Mouse (Mus musculus) left cerebral cortex, postnatal 25 days (tissue): Measurements from ENCODE around the gene Pik3r3. TPM values are rescaled to one million over a fixed set of nuclear protein-coding genes. Genes with fewer than 3 reads are reported as not detected.
"Not testable (repeated sequence)": the region's sequence is repeated elsewhere in the genome, so short reads cannot be mapped to it uniquely, and the experiment has no call there.

Experiments used
- DNase-seq, 2 experiments: peaks; one replicate each; pipeline ENCODE4 v3.0.0; 2022; ENCODE audit warnings: low spot score in 2 of 2, mixed read lengths in 1 of 2
- intact Hi-C: fragments of 180-260 bp; cut with DNase I; formaldehyde crosslinking; loops from one replicate; pipeline ENCODE4 v1.15.1; 2025
- total RNA-seq, 2 experiments: library from RNA; stranded (reverse); gene quantifications; 2 replicates each; pipeline ENCODE4 v1.2.3; 2021

Pik3r3 gene
- total RNA-seq, 2 experiments from 2014 or later, result 37.7 to 44.0 TPM

DNA sequence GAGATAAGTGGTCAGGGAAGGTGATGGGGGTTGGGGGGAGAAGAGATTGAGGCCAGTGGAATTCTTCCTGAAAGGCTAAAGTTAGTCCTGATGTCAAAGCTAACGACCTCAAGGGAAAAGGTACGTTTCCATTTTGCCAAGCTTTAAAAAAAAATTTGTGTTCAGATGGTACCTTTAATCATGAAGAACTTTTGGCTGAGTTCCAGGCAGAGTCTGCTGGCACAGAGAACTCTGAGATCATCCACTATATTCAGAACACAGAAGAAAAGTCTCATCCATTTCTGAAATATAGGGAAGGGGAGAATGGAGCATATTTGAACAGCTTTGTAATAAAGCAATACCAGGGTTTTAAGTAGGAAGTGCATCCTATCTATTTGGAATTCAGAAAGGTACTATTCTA is 4.4 kb upstream of the Pik3r3 start:
- intact Hi-C loops, result no loop called here
- peak in 1 of 2 experiments; percentile 18 for DNase-seq

DNA sequence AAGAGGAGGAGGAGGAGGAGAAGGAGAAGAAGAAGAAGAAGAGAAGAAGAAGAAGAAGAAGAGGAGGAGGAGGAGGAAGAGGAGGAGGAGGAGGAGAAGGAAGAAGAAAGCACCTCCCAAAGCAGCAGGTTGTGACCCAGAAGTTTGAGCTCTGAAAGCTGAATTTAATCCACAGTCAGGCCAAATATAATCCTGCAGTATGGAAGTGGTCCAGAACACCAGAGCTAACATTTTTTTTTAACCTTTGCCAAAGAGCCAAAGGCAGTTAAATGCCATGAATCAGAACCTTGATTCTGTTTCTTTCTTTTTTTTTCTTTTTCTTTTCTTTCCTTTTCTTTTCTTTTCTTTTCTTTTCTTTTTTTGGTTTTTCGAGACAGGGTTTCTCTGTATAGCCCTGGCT is 3.8 kb upstream of the Pik3r3 start:
- intact Hi-C loops, result not testable (repeated sequence)

DNA sequence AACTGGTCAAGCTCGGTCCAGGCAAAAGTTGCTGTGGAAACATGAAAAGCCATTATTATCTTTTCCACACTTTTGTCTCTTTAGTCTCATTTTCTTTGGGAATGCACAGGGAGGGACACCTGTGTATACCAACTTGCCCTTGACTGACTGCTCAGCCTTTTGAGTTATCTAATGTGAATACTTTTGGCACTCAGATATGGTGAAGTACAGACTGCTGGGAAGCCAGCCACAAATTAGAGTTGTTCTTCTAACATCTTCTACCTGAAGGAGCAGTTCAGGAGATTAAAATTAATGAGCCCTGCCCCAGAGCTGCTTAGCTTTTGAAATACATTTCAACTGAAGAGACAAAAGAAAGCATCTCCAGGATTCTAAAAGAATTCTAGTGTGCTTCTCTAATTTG is 2.4 kb upstream of the Pik3r3 start:
- no peak for DNase-seq
- intact Hi-C loops, result no loop called here

More for the DNA sequence above, 3.8 kb upstream of the Pik3r3 start:
- not testable (repeated sequence) for DNase-seq

DNA sequence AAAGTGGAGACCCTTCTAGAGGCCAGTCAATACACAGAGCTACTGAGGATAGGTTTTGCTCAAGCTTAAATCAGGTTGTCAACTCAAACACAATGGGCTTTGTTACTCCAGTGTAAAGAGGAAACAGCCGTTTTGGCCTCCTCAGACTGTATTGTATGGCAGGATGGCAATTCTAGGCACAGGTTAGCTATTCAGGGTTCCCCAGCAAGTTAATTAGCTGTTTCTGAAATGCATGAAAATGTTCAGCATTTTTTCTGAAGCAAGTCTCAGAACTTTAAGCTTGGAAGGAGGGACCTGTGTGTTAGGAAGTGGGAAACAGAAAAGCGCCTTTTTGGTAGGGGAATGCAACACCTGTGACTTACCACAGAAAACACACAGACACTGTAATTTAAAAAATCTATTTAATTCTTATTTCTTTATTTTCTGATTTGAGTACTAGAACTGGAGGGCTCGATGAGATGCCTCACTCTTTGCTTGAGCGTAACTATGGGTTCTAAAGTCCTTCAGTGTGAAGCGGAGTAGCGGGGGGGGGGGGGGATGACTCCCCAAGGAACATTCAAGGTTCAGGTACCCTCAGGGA is 1.3 kb upstream of the Pik3r3 start:
- intact Hi-C loops, result loop anchor here (2.0 to 5.0 kb wide), 2 partner anchors 59 to 337 kb away; partner anchors contain the start of genes Gpbp1l1 and Tmem69
- DNase-seq, result no peak

DNA sequence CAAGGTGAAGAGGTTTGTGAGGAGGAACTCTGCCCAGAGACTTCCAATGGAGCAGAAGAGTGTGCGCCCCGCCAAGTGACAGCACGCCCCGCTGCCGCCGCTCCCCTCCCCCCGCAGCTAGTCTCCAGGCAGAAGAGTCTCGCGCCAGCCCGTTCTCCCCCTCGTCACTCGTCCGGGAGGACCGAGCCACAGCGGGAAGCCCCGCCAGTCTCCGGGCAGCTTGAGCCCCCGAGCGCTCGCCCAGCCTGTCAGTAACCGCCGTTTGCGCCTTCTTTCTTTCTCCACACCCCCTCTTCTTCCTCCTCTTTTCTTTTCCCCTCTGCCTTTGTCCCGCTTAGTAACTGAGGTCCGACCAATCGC is 658 bp upstream of the Pik3r3 start:
- intact Hi-C loops, result loop anchor here (1.0 to 5.0 kb wide), 3 partner anchors 44 to 337 kb away; partner anchors contain the start of genes Gpbp1l1 and Tmem69
- DNase-seq, result no peak

DNA sequence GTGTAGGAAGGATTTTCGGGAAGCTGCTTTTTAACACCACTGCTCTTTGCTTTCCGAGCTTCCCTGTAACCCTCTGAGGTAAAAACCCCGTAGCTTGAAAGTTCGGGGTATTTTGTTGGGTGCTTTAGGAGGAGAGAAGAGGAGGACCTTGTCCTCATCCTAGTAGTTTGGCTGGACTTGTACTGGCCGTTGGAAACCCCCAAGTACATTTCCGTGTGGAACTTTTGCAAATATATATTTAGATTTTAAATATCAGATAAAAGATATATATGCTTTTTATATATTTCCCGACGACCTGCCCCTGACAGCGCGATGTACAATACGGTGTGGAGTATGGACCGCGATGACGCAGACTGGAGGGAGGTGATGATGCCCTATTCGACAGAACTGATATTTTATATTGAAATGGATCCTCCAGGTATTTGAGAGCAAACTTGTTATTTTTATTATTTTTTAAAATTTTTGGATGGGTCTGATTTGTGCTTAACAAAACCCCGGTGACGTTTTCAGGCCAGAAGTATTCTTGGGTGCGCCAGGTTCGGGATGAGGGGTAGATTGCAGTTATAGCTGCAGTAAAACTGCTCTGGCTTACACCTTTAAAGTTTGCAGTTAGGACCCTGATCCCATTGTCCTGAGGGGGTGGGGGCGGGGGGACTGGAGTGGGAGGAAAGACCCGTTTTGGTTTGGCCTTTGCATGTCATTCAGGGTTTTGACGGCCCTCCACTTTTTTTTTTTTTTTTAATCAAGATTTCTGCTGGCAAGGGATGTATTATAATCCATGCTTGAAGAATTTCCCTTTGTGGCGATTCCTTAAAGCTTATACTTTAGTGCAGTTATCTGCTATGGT is 801 bp downstream of the Pik3r3 start:
- peak; percentile 34 to 37 for DNase-seq
- intact Hi-C loops, result loop anchor here (1.0 to 5.0 kb wide), 3 partner anchors 46 to 335 kb away; partner anchors contain the start of genes Gpbp1l1 and Tmem69

DNA sequence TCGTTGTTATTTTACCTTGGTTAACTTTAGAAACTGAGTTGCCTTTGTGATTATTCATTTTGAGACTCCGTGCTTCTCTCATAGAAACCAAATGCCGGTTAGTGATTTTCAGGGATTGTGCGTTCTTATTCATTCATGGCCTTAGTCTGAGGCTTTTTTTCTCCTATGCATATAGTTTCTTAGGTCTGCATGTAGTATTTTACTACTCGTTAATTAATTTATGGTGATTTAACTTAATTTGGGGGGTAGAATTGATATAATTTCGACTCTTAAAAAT is 1.4 kb downstream of the Pik3r3 start:
- intact Hi-C loops, result loop anchor here (5.0 kb wide), 1 partner anchor 335 kb away; the partner anchor contains the start of genes Gpbp1l1 and Tmem69
- DNase-seq, result no peak

DNA sequence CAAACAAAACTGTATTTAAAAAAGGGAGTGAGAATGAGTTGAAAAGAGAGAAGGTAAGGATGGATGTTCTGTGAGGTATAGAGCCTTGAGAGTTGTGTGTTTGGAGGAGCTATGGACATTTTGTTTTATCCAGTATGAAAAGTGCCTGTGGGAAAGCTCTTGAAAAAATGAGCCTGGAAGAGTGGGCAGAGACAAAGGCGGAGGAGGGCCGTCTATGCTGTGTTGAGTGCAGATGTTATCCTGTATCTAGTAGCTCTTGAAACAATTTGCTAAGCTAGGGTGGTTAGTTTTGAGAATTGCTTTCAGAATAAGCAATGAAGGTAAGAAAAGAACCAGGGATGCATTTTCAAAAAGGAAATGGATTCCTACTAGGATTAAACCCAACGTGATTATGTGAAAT is 22.0 kb downstream of the Pik3r3 start:
- intact Hi-C loops, result no loop called here
- peak in 1 of 2 experiments; percentile 75 for DNase-seq

DNA sequence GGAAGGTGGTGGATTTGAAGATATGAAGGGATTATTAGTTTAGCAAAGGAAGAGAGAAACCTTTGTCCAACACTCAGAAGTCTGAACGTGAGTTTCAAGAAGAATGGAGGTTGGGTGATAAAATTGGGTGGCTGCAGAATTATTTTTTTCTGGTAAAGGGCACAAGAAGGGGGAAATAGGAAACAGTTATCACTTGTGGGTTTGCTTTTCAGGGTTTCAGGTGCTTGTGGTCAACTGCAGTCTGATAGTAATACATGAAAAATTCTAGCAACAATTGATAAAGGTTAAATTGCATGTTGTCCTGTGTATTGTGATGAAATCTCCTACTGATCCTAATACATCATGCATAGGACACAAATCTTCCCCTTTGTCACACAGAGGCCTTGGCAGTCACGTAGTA is 22.8 kb downstream of the Pik3r3 start:
- intact Hi-C loops, result no loop called here
- no peak for DNase-seq

DNA sequence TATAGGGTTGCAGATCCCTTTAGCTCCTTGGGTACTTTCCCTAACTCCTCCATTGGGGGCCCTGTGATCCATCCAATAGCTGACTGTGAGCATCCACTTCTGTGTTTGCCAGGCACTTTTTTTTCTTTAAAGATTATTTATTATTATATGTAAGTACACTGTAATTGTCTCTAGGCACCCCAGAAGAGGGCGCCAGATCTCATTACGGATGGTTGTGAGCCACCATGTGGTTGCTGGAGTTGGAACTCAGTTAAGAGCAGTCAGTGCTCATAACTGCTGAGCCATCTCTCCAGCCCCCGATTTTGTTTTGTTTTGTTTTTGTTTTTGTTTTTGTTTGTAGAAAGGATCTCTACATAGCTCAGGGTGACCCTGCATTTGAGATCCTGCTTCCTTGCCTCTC is 24.5 kb downstream of the Pik3r3 start:
- intact Hi-C loops, DNase-seq: not testable (repeated sequence)

DNA sequence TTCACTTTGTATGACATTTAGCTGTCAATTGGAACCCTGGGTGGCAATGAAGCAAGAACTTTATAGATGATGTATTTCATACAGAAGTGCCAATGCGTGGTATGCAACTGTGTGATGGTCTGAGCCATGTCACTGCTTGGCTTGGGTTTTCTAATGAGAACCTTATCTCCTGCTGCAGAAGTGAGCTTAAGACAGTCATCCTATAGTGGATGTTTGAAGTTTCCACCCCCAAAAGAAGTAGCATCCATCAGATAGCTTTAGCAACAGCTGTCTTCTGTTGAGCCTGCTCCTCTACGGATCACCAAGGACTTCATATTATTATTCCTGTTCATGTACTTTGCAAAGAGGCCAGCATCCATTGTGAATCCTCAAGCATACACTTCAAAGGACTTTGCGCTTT is 28.6 kb downstream of the Pik3r3 start:
- intact Hi-C loops, result no loop called here
- no peak for DNase-seq

DNA sequence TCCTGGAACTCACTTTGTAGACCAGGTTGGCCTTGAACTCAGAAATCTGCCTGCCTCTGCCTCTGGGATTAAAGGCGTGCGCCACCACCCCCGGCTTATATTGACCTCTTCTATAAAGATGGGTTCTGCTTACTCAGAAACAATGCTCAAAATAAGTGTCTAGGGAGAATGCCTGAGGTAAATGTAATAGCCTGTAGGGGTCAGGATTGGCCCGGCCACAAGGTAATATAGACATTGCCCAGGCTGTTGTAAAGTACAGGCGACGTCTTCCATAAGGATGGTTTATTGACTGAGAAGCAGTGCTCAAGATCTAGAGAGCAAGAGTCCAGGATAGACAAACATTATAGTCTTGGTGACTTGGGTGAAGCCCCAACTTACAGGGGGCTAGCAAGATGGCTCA is 46.8 kb downstream of the Pik3r3 start:
- intact Hi-C loops, result no loop called here
- no peak for DNase-seq

DNA sequence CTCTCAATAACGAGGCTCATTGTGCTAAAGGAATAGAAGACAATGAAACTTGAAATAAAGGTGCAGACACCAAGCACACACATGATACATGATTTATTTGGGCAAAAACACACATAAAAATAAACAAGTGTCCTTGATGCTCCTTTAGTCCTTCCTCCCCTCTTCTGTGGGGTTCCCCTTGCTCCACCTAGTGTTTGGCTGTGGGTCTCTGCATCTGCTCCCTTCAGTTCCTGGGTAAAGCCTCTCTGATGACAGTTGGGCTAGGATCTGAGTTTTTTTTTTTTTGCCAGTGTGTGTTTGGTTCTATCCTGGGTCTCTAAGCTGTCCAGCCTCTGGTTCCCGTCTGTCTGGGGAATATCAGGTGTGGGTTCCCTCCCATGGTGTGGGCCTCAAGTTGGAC is 60.8 kb downstream of the Pik3r3 start:
- no peak for DNase-seq
- intact Hi-C loops, result loop anchor here (2.0 kb wide), 1 partner anchor 113 kb away; no protein-coding TSS in a partner anchor

DNA sequence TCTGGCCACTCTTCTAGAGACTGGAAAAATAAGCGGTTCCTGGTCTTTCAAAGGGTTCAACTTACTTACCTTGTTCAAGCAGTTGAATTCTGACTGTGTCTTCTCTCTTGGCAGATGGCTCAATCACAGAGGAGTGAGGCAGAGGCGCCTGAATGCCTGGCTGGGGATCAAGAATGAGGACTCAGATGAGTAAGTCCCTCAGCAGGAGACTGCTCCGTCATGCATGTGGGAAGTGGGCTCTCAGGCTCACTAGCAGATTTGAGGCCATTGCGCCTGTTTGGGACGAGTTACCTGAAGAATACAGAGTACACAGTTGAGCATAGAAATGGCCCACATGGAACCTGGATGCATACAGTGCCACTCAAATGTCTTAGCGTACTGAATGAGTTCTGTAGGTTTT is 70.1 kb downstream of the Pik3r3 start:
- DNase-seq, result peak in 1 of 2 experiments; percentile 89
- intact Hi-C loops, result no loop called here

DNA sequence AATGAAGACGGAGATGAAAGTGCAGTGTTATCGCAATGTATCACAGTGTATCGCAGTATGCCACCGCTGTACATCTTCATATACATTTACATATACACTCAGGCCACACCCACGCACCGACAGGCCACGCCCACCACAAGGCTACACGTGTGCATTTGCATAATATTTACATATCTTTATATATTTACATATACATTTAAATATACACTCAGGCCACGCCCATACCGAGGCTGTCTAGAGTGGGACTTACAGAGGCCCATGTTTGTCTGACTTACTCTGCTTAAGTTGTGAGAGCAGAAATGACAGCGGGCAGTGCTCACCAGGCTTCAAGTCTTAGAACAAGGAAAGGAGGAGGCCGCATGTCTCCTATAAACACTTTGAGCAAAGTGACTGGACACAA is 71.9 kb downstream of the Pik3r3 start:
- intact Hi-C loops, result no loop called here
- no peak for DNase-seq

DNA sequence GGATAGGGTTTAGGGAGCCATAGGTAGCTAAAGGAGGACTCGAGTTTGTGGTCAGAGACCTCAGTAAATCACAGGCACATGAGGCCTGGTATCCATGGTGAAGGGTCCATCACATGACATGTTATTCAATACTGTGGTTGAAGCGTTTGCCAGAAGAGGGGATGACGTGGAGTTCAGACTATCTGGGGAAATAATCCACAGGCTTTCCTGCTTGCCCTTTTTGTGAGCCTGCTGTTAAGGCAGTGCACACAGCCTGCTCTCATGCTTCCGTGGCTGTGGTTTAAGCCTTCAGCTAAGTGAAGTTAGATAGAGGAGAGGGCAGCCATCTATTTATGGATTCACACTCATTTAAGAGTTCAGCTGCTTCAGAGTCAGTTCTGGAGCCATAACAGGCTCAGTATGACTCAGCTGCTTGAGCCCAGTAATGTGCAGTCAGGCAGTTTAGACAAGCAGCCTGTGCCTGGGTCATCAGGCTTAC is 79.5 kb downstream of the Pik3r3 start:
- DNase-seq, result peak in 1 of 2 experiments; percentile 48
- intact Hi-C loops, result no loop called here

DNA sequence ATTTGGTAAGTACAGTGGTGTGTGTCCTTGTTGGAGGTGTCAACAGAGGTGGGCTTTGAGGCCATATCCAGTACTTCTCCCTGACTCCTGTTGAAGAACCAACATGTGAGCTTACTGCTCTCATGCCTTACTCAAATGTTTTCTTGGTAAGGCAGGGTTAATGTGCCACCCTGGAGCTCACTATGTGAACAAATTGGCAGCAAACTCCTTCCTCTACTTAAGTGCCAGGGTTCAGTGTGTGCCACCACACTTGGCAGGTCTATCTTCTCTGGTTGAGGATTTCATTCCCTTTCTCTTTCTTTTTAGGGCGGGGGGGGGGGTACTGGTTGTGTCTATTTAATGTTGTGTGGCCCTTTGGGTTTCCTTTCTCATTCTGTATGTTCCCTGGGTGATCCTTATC is 83.1 kb downstream of the Pik3r3 start:
- DNase-seq, result no peak
- intact Hi-C loops, result no loop called here

DNA sequence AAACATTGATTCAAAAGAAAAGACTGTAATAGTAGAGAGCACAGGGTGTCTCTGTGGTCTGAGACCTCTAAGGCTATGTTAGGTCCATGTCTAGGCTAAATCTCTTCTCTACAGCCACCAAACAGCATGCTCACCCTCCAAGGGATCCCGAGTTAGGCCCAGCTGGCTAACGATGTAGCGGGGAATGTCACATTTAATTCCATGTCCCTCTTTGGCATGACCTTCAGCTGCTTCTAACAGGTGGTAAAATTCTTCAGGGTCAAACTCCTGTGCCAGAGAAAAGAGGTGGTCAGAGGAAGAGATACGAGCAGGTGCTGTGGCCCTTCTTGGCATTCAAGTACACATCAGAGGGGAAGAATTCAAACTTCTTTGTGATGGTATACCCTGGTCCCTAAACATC is 96.2 kb downstream of the Pik3r3 start:
- no peak for DNase-seq
- intact Hi-C loops, result no loop called here

DNA sequence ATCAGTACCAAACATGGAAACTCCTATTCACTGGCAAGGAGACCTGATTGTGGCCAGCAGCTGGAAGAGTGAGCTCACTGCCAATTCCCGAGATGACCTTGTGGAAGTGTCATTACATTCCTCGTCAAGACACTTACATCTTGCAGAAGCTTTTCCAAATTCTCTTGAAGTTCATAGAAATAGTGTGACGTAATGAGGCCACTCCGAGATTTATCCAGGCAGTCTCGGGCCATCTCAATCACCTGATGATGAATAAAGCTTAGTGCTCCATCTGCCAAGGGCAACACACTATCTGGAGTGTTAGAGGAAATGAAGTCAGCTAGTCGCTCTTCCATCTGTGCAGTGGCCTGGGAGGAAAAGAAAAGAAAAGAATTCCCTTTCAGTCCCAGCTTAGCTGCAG is 100.7 kb downstream of the Pik3r3 start:
- intact Hi-C loops, result no loop called here

DNA sequence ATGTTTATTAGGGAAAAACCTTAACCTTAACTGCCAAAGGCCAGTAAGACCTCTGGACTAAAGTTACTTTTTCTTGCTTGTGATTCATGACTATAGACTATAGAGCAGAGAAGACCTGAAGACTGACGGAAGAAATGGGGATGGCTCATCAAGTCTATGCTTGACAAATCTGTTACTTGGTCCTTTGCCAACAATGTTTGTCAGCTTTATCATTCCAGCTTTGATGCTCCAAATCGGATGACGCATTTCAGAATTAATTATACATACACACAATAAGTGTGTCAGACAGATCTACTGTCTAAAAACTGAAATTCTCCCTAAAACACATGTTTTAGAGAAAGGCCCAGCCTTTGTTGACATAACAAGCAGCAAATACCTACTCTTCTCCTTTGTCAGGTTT is 107.8 kb downstream of the Pik3r3 start:
- intact Hi-C loops, result no loop called here
- no peak for DNase-seq

More for the DNA sequence above, 100.7 kb downstream of the Pik3r3 start:
- peak in 1 of 2 experiments; percentile 24 for DNase-seq

DNA sequence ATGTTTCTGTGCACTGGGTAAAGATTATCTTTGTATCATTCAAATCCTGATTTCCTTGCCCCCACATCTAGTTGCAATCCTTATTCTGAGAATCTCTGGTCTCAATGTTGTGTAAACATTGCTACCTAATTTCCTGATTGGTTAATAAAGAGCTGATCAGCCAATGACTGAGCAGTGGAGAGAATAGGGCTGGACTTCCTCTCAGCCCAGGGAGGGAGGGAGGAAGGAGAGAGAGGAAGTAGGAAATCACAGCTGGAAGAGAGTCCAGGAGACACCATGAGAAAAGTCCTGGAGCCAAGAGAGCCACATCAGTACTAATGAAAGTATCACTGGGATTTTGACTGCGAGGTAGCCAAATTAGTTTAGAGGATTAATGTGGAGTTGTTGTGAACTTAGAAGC is 114.9 kb downstream of the Pik3r3 start:
- DNase-seq, result no peak
- intact Hi-C loops, result no loop called here
